Mouse (Mus musculus): ENCODE measurements around the gene Castor2.

Castor2 gene

GRCm38 (mm10) chr5:134101883-134102282, 2.4 kb downstream of the Castor2 start:
- DNase-seq (ENCODE audit: low spot score), result peak; percentile 65

- DNase-seq (ENCODE audit: low spot score), result no peak
Measured at GRCm38 (mm10) chr5:134102720-134103119, 3.2 kb downstream of the Castor2 start.

- no peak for DNase-seq (ENCODE audit: low spot score)
Measured at GRCm38 (mm10) chr5:134105829-134106228, 6.3 kb downstream of the Castor2 start.

- no peak for DNase-seq (ENCODE audit: low spot score)
Measured at GRCm38 (mm10) chr5:134114981-134115380, 15.5 kb downstream of the Castor2 start.

- no peak for DNase-seq (ENCODE audit: low spot score)
Measured at GRCm38 (mm10) chr5:134115639-134116259, 16.2 kb downstream of the Castor2 start.

- no peak for DNase-seq (ENCODE audit: low spot score)
Measured at GRCm38 (mm10) chr5:134118798-134119407, 19.4 kb downstream of the Castor2 start.

- no peak for DNase-seq (ENCODE audit: low spot score)
Measured at GRCm38 (mm10) chr5:134119481-134120120, 20.1 kb downstream of the Castor2 start.

GRCm38 (mm10) chr5:134120135-134120534, 20.6 kb downstream of the Castor2 start:
- DNase-seq (ENCODE audit: low spot score), result no peak

GRCm38 (mm10) chr5:134121138-134121892, 21.8 kb downstream of the Castor2 start:
- DNase-seq (ENCODE audit: low spot score), result no peak

- DNase-seq (ENCODE audit: low spot score), result no peak
Measured at GRCm38 (mm10) chr5:134121893-134122259, 22.4 kb downstream of the Castor2 start.

- no peak for DNase-seq (ENCODE audit: low spot score)
Measured at GRCm38 (mm10) chr5:134123846-134124245, 24.3 kb downstream of the Castor2 start.

GRCm38 (mm10) chr5:134126232-134126631, 26.7 kb downstream of the Castor2 start:
- no peak for DNase-seq (ENCODE audit: low spot score)

- peak; percentile 71 for DNase-seq (ENCODE audit: low spot score)
Measured at GRCm38 (mm10) chr5:134131586-134131985, 32.1 kb downstream of the Castor2 start.

- no peak for DNase-seq (ENCODE audit: low spot score)
Measured at GRCm38 (mm10) chr5:134136022-134136421, 36.5 kb downstream of the Castor2 start.

GRCm38 (mm10) chr5:134137933-134138332, 38.4 kb downstream of the Castor2 start:
- no peak for DNase-seq (ENCODE audit: low spot score)

GRCm38 (mm10) chr5:134139429-134139828, 39.9 kb downstream of the Castor2 start:
- no peak for DNase-seq (ENCODE audit: low spot score)

- DNase-seq (ENCODE audit: low spot score), result no peak
Measured at GRCm38 (mm10) chr5:134141236-134141635, 41.7 kb downstream of the Castor2 start.

GRCm38 (mm10) chr5:134142381-134142780, 42.9 kb downstream of the Castor2 start:
- DNase-seq (ENCODE audit: low spot score), result no peak

- no peak for DNase-seq (ENCODE audit: low spot score)
Measured at GRCm38 (mm10) chr5:134144986-134145385, 45.5 kb downstream of the Castor2 start.

- no peak for DNase-seq (ENCODE audit: low spot score)
Measured at GRCm38 (mm10) chr5:134147194-134147753, 47.8 kb downstream of the Castor2 start.

- DNase-seq (ENCODE audit: low spot score), result no peak
Measured at GRCm38 (mm10) chr5:134148153-134148552, 48.6 kb downstream of the Castor2 start.

GRCm38 (mm10) chr5:134151895-134152294, 52.4 kb downstream of the Castor2 start:
- no peak for DNase-seq (ENCODE audit: low spot score)
